Mouse (Mus musculus) hindlimb bud, embryonic 11.5 days (tissue): ENCODE measurements around the gene Gm49321.
A peak's percentile ranks its signal among the peaks of the same experiment; 100 is the strongest.

Source experiments
- DNase-seq: peaks from one replicate; pipeline ENCODE4 v3.0.0-alpha.2; 2012; ENCODE audit warnings: low read depth, low spot score; ENCODE audit errors: extremely low spot score

Gene Gm49321

DNA sequence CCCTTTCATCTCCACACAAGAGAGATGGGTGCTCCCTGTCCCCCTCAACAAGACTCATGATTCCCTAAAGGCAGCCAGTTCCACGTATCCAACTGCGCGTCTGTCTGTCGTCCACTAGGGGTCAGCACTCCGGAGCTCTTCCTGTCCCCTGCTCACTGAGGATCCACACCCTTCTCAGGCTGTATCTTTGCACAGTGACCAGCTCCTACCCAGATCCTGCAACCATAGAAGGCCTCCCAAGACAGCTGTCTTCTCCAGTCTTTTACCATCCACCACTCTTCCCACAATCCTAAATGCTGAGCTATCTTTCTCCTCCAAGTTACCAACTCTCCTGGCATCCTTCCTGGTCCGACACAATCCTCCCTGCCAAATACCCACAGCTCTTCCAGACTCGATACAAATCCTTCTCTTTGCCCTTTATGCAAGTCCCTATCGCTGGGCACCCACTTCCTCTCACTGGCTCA, 72.0 kb downstream of the Gm49321 start:
- DNase-seq: no peak

DNA sequence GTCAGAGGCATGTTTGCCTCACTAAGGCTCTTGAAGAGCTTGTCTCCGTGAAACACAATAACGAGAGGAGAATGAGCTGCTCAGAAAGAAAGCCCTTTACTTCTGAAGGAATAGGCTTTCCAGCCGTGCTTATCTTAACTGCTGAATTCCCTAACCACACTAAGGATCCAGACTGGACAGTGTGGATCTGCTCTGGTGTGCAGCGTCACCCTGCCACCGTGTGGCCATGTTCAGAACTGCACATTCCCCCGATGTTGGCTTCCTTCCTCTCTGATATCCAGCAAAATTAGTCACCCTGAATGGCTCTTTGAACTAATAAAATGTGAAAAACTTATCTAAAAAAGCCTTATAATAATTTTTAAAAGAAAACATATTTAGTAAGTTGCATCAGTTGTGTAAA, 76.3 kb downstream of the Gm49321 start:
- DNase-seq: peak; percentile 66

DNA sequence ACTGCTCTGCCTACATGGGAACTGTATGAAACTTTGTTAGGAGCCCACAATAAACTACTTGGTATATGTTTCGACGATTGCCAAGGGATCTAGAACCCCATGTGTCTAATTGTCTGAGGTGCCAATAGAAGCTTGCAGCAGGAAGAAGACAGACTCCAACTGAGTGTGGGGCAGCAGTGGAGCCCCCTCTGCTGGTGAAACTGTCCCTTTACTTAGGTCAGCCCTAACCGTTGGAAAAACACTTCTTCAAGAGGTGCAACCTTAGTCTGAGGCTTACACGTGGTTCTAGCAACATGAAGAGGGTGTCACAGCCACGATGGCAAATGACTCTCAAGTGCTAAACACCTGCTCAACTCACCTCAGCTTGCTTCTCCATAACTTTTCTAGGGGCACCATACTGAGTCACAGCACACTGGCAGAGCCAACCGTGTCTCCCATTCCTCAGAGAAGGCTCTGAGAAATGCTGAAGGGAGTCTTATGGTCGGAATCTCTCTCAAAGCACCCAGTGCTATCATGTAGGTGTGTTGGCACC, 77.4 kb downstream of the Gm49321 start:
- no peak for DNase-seq

DNA sequence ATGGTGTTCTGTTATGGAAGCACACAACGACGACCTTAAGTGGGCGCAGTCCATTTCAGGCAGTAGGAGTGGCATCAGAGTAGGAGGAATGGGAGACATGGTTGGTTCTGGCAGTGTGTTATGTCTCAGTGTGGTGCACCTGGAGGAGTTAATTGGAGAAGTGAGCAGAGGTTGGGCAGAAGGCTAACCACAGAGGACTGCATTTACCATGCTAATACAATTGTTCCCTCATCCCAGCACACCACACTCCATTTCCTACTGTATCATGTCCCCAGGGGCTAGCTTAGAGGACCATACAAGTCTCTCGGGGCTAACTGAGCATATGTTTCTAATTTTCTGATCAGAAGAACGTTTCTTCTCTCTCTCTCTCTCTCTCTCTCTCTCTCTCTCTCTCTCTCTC, 78.0 kb downstream of the Gm49321 start:
- DNase-seq: no peak
